Mouse (Mus musculus) cerebellum, adult 11 months (tissue): ENCODE results near the gene Exosc2.
A peak's percentile ranks its signal among the peaks of the same experiment; 100 is the strongest.
"Not testable (repeated sequence)": the region's sequence is repeated elsewhere in the genome, so short reads cannot be mapped to it uniquely, and the experiment has no call there.

Experiments
- DNase-seq: peaks from one replicate; pipeline ENCODE4 v3.0.0; 2022

Exosc2 gene

DNA sequence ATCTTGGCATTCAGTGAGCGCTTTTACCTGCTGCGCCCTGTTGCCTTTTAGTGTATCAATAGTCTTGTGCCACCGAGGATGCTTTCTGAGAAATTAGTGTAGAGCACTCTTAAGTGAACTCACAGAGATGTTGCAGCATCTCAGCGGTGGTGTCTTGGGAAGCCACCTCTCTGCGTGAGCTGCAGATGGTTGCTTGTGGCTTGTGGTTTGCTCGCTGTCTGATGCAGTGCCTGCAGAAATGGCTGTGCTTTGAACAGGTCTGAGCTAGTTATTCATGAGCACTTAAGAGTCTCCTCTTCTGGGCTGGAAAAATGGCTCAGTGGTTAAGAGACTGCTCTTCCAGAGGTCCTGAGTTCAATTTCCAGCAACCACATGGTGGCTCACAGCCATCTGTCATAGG lies 8.1 kb downstream of the Exosc2 start:
- DNase-seq: no peak

DNA sequence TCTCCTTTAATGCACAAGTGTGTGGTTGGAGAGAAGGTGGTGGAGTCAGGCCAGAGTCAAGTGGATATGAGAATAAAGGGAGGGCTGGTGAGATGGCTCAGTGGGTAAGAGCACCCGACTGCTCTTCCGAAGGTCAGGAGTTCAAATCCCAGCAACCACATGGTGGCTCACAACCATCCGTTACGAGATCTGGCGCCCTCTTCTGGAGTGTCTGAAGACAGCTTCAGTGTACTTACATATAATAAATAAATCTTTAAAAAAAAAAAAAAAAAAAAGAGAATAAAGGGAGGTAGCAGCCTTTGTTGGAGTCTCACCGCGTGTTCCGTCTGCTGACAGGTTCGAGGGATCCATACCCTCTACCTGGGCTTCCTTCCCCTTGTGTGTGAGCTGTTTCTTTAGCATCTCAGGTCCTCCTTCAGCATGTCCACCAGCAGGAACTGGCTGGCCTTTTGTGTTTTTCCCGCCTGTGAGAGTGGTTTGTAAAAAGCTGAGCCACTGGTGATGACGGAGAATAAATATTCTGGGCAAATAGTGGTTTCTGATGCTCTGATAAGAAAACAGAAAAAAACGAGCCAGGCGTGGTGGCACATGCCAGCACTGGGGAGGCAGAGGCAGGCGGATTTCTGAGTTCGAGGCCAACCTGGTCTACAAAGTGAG lies 10.7 kb downstream of the Exosc2 start:
- not testable (repeated sequence) for DNase-seq

DNA sequence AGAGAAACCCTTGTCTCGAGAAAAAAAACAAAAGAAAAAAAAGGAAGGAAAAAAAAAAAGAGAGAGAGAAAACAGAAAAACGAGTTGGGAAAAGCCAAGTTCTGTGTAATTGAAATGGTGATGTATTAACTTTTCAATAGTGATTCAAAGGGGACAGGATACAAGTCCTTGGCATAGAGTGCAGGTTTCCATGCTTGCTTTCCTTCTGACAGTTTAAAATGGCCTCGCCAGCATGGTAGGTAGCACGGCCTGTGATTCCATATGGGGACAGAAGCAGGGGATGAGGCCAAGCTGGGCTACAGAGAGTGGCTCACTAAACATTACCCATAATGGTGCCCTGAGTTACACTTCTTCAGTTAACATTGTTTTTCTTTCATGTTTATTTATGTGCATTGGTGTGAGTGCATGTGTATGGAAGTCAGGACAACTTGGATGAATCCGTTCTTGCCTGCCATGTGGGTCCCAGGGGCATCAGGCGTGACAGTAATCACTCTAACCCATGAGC lies 11.3 kb downstream of the Exosc2 start:
- DNase-seq: no peak

DNA sequence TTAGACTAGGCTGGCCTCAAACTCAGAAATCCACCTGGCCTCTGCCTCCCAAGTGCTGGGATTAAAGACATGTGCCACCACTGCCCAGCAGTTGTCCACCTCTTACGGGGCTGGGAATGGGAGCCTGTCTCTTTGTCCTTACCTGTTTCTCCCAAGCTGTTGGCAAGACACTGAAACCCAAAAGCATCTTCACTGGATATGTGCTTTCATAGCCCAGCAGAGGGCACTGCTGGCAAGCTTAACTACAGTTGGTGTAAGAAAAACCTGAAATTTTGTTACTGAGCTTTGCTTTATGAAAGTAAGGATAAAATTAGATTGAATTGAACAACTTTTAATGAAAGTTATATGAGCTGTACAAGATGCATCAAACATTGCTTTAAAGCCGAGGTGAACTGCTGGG lies 13.2 kb downstream of the Exosc2 start:
- peak; percentile 43 for DNase-seq

DNA sequence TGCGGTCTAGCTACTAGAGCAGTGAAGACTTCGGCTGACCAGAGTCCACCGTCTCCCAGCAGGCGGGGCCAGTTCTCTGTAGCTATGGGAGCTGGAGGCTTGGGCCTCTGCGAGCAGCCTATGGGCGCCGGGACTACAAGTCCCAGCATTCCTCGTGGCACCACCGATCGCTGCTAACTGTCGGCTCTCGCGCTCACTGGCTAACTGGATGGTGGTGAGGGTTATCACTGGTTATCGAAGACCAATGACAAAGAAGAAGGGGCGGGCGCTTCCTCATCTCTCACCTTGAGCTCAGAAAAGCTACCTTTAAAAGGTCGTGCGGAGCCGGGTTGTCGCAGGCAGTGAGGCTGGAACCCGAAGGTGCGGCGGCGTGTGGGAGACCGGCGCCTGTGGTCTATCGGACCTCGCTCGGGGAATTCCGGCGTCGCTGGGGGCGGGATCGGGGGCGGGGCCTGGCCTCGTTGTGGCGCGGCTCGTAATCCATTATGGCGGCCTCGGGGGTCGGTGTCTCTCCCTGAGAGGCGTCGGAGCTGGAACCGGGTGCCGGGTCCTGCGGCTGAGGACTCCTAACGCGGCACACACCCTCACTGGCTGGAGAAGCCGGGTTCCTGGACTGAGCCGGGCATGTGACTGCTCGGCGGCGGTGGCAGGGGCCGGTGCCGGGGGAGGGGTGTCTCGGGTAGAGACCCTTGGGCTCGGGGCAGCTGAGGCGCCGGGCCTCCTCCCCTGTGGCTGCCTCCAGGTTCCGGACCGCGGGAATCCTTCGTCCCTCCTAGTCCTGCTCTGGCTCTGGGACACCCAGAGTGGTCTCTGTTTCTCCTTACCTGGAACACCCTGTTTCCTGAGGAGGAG lies 17.8 kb downstream of the Exosc2 start, which contains the start of gene Abl1:
TSS of gene Abl1 (plus strand) at position 303 of the 852 bp plus-strand sequence.
- DNase-seq: peak; percentile 92

DNA sequence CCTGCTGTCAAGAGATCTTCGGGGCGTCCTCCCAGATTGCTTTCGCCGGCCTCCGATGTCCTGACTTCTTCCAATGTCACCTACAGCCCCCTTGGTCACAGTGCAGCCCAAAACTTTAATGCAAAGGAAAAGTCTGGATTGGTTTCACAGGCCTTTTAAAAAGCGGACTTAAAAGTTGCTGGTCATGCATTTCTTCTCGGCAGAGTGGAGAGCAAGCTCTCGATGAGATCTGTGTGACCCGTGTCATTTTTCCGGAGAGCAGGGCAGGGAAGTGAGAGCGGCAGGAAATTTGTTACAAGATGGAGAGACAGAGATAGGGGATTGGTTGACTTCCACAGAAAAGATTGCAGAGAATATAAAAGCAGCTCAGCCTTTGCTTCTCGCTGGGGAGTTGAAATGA lies 18.5 kb downstream of the Exosc2 start:
- DNase-seq: no peak

DNA sequence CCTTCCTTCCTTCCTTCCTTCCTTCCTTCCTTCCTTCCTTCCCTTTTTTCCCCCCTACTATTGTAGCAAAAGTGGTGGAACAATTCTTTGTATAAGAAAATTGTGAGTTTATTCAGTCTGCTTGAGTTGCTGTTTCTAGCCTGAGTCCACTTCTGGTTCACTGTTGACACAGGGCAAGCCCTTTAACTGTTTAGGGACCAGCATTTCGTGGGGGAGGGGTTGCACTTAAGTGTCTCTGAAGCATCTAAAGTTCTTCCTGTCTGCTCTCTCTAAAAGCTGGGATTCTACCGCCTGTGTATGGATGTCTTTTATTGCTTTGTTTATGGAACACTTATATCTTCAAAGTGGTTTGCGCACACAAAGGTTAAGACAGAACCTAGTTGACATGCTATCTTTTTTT lies 19.5 kb downstream of the Exosc2 start:
- no peak for DNase-seq

DNA sequence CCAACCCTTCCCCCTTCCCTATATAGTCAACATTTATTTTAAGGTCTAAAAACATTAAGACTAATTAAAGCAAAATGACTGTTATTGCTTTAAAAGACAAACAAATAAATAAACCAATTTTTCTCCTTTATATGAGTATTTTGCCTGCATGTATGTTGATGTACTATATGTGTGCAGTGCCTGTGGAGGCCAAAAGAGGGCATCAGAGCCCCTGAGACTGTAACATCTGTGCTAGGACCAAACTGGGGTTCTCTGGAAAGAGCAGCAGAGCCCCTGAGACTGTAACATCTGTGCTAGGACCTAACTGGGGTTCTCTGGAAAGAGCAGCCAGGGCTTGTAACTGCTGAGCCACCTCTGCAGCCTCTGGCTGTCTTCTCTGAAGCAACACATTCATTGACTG lies 27.7 kb downstream of the Exosc2 start:
- DNase-seq: no peak

DNA sequence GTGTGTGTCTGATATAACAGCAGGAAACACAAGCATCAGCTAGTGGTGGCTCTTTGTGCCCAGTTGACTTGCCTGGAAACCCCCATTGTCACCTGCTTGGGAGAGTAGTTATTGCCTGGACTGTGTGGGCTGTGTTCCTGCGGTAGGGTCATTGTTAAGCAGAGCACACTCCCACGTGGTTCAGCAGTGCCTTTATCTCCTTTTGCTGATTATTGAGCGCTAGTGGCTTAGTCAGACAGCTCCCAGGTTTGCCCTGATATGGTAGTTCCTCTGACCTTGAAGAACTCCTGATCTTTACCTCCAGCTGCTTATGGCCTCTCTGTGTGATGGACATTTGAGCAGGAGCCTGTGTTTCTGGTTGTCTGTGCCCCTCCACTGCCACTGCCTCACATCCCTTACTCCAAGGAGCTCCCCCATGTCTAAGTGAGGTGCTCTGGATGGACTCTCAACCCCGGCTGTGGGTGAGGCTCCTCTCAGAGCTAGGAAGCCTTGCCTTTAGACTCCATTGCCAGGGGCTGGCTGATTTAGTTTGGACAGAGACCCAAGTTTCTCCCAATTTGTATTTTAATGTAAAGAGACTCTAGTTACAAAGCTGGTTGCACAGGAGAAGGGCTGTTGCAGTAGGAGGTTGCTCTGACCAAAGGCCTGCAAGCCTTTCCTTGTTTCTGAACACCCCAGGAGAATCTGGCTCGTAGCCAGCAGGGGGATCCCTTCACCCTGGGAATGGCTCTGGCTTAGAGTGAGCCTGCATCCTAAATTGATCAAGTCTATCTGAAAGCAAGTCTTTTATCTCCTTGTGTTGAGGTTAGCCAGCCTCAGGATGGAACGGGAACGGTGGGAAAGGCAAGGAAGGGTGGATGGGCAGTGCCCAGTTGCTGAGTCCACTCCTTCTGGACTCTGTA lies 30.3 kb downstream of the Exosc2 start:
- DNase-seq: no peak

DNA sequence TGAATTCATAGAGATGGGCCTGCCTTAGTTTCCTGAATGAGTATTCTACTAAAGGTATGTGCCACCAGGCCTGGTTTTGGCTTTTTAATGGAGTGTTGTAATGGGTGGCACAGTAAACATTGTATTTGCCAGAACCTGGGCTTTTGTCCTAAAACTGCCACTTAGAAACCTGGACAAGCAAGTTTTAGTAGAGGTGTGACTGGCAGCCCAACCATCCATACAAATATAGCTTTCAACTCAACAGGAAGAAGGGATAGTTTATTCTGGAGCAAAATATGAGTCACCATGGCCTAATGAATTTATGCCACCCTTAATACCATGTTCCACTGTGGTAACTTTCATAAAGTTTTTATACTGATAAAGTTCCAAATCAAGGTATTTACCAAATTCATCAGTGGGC lies 32.7 kb downstream of the Exosc2 start:
- DNase-seq: no peak

DNA sequence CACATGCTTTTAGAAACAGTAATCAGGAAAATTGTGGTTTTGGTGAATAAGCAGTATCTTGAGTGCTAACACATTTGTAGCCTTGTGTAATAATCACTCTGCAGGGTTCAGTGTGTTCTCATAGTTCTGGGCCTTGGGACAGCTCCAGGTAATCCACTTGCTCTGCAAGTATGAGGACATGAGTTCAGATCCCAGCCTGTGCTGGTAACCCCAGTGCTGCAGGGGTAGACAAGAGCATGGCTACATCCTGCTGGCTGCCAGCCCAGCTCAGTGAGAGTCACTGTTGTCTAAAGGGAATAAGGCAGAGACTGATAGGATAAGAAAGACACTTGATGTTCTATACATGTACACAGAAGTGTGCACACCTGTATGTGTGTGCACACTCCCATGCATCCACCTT lies 35.4 kb downstream of the Exosc2 start:
- DNase-seq: no peak

DNA sequence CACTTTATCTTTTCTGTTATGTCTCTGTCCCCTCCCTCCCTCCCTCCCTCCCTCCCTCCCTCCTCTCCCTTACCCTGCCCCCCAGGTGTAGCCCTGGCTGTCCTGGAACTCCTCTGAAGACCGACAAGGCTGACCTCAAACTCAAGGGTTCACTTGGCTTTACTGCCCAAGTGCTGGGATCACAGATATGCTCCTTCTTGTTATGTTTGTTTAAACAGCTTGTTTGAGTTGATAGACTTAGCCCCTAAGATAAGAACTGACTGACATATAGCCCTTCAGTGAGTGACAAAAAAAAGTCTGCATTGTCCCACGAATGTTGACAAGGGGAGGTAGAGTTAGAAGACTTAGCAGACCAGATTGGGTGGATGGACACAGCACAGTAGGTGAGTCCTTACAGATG lies 36.0 kb downstream of the Exosc2 start:
- DNase-seq: no peak

DNA sequence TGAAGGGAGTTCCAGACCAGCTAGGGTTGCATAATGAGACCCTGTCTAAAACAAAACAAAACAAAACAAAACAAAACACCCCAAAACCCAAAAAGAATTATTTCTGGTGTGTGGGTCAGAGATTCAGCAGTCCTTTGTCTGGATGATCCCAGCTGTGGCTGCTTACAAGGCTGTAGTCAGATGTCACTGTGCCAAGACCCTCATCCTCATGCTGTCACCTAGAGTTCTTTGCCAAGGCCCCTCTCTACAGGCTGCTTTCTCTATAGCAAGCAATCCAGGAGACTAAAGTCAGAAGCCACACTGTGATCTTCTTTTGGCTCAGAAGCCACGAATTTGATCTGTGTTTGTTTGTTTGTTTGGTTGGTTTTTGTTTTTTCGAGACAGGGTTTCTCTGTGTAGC lies 42.2 kb downstream of the Exosc2 start:
- DNase-seq: no peak

DNA sequence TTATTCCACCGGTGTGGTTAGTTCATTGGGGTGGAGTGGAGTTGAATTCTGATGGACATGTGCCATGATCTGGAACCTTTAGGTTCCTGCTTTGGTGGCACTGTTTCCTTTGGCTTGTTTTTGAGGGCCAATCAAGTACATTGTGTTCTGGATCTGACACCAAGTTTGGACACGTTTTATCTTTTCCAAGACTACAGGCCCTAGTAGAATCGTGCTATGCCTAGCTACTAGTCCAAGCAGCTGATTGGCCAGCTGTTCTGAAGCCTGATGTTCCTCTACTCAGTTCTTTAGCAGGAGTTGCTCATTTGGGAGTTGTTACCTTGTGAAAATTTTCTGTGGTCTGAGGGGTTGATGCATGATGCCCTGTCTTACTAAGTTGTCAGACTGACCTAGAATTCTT lies 43.3 kb downstream of the Exosc2 start:
- no peak for DNase-seq

DNA sequence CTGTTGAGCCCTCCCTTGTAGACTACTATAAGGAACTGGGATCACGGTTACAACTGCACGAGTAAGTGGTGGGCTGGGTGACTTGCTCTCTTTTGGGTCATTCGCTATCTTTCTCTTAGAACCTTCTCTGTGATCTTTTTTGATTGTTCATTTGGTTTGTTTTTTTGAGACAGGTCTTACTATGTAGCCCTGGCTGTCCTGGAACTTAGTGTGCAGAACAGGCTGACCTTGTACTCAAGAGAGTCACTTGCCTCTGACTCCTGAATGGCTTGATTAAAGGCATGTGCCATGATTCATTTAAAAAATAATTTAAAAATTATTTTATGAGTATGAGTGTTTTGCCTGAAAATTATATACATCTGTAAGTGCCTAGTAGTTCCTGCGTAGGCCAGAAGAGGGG lies 44.3 kb downstream of the Exosc2 start:
- DNase-seq: no peak

DNA sequence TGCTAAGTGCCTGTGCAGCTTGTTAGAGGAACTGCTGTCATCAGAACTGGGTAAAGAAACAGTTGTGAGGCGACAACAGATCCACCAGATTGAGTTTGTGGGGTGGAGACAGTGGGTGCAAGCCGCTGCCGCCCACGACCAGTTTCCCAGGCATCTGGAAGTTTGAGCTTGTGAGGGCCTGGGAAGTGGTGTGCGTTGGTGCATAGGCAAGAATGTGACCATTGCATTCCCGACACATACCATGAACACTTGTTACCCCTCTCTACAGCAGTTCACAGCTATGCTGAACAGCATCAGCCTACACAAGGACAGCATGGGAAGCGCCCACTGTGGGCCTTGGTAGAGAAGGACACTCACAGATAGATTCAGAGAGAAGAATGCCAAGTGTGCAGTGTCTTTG lies 45.5 kb downstream of the Exosc2 start:
- DNase-seq: no peak

DNA sequence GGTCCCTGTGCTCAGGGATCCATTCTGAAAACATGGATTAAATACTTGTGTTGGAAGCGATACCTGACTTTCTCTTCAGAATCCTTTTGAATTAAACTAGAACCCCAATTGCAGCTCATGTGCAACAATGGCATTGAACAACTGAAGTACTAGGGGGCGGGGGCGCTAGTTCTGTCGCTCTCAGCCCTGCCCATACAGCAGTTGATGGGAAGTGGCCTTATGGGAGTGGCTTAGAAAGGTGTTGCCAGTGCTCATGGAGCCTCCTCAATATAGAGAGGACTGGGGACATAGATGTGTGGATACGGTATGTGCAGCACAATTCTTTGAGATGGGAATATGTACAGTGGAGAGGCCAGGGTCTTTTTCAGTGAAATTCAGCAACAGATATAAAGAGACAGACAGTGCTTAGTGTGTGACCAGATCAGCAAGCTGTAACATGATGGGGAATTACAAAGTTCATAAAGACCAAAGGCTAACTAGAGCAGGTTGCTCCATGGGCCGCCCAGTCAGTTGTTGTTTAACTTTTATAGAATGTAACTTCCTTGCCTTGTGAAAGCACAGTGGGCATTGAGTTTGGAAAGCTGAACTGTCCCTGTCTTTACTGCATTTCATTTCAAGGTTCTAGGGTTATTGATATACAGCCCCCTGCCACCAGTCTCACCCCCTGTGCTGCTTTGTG lies 48.8 kb downstream of the Exosc2 start:
- no peak for DNase-seq

DNA sequence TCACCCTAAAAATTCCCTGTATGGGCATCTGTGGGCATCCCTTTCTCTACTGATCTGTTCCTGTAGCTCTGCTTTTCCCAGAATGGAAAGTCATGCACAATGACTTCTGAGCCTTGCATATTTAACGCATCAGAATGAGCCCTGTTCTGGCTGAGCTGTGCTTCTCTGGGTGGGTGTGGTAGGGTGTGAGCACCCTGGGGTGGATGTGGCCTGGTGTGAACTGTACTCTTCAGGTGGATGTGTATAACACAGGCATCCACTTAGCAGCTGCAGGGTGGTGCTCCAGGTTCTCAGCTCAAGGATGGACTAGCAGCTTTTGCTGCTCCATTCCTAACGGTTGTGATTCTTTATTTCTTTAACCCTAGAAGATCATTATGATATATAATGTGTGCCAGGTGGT lies 49.4 kb downstream of the Exosc2 start:
- DNase-seq: no peak

DNA sequence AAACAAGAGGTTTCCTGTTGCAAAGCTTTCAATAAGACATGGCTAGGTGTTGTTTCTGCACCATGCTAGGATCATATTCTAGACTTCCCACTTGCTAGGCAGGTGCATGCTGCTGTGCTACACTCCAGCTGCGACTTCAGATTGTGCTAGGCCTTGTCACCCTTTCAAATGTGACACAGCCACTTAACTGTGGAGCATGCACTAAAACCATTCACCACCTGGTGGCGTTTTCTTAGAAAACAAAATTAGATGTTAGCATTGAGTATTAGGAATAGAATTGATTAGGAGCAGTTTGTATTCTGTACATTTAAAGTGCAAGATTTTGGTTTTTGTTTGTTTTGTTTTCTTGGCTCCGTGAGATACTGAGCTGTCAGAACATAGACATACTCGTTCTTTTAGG lies 50.3 kb downstream of the Exosc2 start:
- no peak for DNase-seq

DNA sequence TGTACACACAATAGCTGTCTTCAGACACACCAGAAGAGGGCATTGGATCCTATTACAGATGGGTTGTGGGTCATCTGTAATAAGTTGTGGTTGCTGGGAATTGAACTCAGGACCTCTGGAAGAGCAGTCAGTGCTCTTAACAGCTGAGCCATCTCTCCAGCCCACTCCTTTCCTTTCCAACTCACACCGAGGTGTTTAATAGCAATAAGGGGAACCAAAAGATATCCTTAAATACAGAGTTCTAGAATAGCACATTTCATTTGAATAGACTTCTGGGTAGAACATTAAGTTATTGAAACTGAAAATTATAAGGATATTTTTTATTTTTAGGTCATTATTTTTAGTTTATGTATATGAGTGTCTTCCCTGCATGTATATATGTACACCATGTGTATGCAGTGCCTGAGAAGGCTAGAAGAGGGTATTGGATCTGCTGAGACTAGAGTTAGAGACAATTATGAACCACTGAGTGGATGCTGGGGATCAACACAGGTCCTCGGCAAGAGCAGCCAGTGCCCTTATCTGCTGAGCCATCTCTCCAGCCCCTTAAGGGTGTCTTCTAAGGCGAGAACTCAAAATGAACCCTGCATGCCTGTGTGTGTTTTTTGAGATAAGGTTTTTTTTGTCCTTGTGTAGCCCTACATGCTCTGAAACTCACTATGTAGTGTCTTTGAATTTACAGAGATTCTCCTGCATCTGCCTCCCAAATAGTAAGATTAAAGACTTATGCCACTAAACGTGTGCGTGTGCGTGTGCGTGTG lies 54.4 kb downstream of the Exosc2 start:
- DNase-seq: no peak

DNA sequence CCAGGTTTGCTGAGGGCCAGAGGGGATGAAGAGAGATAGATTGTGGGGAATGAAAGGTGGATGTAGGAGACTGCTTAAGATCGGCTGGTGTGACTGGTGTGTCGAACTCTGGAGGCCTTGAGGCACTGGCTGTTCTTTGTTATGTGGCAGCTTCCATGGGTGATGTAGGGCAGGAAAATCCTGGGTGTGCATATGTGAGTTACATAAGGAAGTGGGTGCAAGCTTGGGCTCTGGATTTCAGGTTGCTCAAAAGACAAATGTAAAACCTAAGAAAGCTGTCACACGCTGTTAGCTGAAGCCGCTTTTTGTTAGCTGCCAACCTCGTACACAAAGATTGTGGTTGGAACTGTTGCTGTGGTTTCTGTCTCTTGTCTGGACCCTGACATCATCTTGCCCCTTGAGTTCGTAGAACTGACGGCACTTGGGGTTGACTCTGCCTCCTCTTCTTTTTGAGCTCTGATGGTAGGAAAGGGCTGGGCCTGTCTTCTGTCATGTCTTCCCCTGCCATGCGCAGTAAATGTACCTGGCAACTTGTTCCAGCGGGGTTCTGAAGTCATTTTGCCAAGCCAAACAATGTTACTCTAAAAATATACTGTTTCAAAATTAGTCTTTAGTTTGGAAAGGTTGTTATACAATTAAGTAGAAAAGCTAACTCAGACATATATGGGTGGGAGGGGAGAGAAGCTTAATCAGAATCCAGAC lies 57.2 kb downstream of the Exosc2 start:
- no peak for DNase-seq
